Mouse (Mus musculus): Measurements from ENCODE around the gene Dgkq.

DNA sequence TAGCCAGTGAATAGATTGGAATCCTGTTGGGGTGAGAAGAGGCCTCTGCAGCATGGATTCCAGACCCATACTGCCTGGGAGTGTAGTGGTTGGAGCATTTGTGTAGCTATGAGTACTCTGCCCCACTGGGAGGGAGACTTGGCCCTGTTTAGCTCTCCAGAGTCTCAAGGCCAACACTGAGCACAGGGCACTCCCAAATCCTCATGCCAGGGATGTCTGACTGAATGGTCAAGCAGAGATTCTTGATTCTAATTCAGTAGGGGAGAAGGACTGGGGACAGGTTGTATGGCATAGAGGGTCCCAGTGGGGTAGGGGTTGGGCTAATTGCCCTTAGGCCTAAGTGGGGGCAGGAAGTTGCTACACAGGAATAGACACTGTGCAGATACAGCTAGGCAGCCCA is 44.2 kb upstream of the Dgkq start:
- TF ChIP-seq POLR2A (IDR thresholded peaks at IDR 0.05; ENCODE audit: borderline replicate concordance, control insufficient read depth, low read depth, low read length) = no peak
- no peak for TF ChIP-seq CTCF (IDR thresholded peaks at IDR 0.05; ENCODE audit: control insufficient read depth, insufficient read depth, low read length)

All from bone marrow, adult 2 months (tissue).